Mouse (Mus musculus): ENCODE measurements around the gene Dock8.
A peak's percentile ranks its signal among the peaks of the same experiment; 100 is the strongest.

DNA sequence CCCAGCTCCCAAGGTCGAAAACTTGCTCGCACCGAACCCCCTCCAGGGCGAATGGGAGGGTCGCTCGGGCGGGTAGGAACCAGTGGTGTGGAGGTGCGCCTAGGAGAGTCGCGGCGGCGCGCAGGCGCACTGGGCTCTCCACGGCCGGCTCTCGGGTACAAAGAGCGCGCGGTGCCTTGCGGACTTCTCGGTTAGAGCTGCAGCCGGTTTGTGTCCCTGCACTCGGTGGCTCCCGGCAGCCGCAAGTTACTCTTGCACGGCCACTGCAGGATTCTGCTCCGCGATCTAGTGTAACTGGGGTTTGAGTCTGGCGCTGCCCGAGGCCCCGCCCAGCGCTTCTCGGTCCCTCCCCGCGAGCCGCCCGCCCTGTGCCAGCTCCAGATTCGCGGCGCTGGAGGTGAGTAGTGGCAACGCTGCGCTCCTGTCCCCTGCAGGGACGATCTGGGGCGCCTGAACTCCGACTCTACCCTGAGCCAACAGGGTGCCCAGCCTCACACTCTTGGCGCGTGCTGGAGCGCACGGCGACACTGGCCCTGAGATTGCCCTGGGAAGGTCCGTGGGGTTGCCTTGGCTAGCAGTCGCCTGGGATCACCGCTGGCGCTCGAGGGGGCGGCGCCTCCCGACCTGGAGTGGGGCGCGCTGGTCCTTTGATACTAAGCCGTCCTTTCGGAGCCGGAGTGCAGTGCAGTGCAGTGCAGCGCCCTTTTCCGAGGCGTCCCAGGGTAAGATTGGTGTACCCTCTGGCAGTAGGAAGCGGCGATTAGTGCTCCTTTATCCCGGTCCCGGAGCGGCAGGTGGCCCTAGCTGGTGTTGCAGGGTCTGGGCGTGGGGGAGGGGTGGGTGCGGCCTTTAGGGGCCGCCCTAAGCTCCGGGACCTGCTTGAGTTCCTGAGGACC is 237.5 kb downstream of the Dock8 start, which contains the start of gene Kank1:
- TF ChIP-seq CTCF (IDR thresholded peaks at IDR 0.05; ENCODE audit: low read depth, low read length): peak; percentile 23; the same call in 1 of the 2 replicates
- 0 out of 2 replicates have a peak, but pooled peaks have one; percentile 23 for TF ChIP-seq POLR2A (IDR thresholded peaks at IDR 0.05; ENCODE audit: extremely low read depth, insufficient read depth, low read length)

All from liver, adult 2 months (tissue).